Mouse (Mus musculus): ENCODE results near the gene Mgea5. TPM values are rescaled to one million over a fixed set of nuclear protein-coding genes. Genes with fewer than 3 reads are reported as not detected.

Mgea5 gene
- total and polyA plus RNA-seq, 3 experiments: 54.4 to 67.0 TPM; not detected in 1

GRCm38 (mm10) chr19:45747028-45747867, 36.4 kb downstream of the Mgea5 start:
- H3K4me3 ChIP-seq (ENCODE audit: control insufficient read depth in 1 of 2, insufficient read depth in 1 of 2, low read depth in 2 of 2, low read length in 2 of 2): no peak overlapping the region
- H3K4me1 ChIP-seq (ENCODE audit: control insufficient read depth in 1 of 2, insufficient read depth in 2 of 2, low read length in 2 of 2): peaks cover 0 to 8% of the 10 kb centered on the region in 2 experiments; a peak in 2 of 4 replicates
- peaks cover 17% of the 10 kb centered on the region for H3K79me2 ChIP-seq (ENCODE audit: control insufficient read depth, insufficient read depth, low read length, poor library complexity)
- TF ChIP-seq ZNF384 (IDR thresholded peaks at IDR 0.05; ENCODE audit: low read depth, low read length): 0 out of 2 replicates have a peak, but pooled peaks have one; percentile 25
- TF ChIP-seq ZKSCAN1 (IDR thresholded peaks at IDR 0.05; ENCODE audit: low read depth, low read length): no peak
- 0 out of 2 replicates have a peak, but pooled peaks have one; percentile 12 for TF ChIP-seq BHLHE40 (IDR thresholded peaks at IDR 0.05; ENCODE audit: borderline replicate concordance, low read depth, low read length)
- peak; percentile 89 for TF ChIP-seq SMC3 (IDR thresholded peaks at IDR 0.05; ENCODE audit: low read depth, low read length)
- no peak for TF ChIP-seq USF1 (IDR thresholded peaks at IDR 0.05; ENCODE audit: low read depth, low read length)
- peak; percentile 46; the same call in 1 of the 2 replicates for TF ChIP-seq MAX (IDR thresholded peaks at IDR 0.05; ENCODE audit: low read length)
- TF ChIP-seq HCFC1 (IDR thresholded peaks at IDR 0.05; ENCODE audit: low read depth, low read length): 0 out of 2 replicates have a peak, but pooled peaks have one; percentile 44
- TF ChIP-seq MEF2A (IDR thresholded peaks at IDR 0.05; ENCODE audit: extremely low read depth, insufficient replicate concordance, low read depth, low read length, poor library complexity, severe bottlenecking): no peak
- TF ChIP-seq ZC3H11A (IDR thresholded peaks at IDR 0.05; ENCODE audit: low read depth, low read length): peak; percentile 80; the same call in 1 of the 2 replicates
- peak in 1 of 2 experiments; percentile 46; a peak in 2 of 4 replicates for TF ChIP-seq POLR2A (IDR thresholded peaks at IDR 0.05; ENCODE audit: control insufficient read depth in 1 of 2, insufficient read depth in 1 of 2, low read depth in 1 of 2, low read length in 2 of 2, poor library complexity in 1 of 2)
- no peak for TF ChIP-seq NRF1 (IDR thresholded peaks at IDR 0.05; ENCODE audit: insufficient read depth, low read depth, low read length, poor library complexity, severe bottlenecking)
- TF ChIP-seq ETS1 (IDR thresholded peaks at IDR 0.05; ENCODE audit: low read depth, low read length): no peak
- peak; percentile 88 to 97 (median 91) for TF ChIP-seq CTCF (IDR thresholded peaks at IDR 0.05 in 2 of 3, conservative IDR thresholded peaks at IDR 0.05 in 1 of 3; ENCODE audit: control insufficient read depth in 1 of 3, insufficient read depth in 1 of 3, low read depth in 2 of 3, low read length in 3 of 3, poor library complexity in 1 of 3, severe bottlenecking in 1 of 3)
- no peak for TF ChIP-seq CHD2 (IDR thresholded peaks at IDR 0.05; ENCODE audit: low read length)
- peak; percentile 37; the same call in 1 of the 2 replicates for TF ChIP-seq TBP (IDR thresholded peaks at IDR 0.05; ENCODE audit: low read depth, low read length)
- no peak for TF ChIP-seq EP300 (IDR thresholded peaks at IDR 0.05; ENCODE audit: low read depth in 1 of 2, low read length in 2 of 2)
- TF ChIP-seq E2F4 (IDR thresholded peaks at IDR 0.05; ENCODE audit: borderline replicate concordance, low read depth, low read length): no peak; the same call in 1 of the 2 replicates
- TF ChIP-seq MXI1 (IDR thresholded peaks at IDR 0.05; ENCODE audit: low read depth, low read length): peak; percentile 36; the same call in 1 of the 2 replicates
- TF ChIP-seq GABPA (IDR thresholded peaks at IDR 0.05; ENCODE audit: low read depth, low read length): no peak
- TF ChIP-seq JUND (IDR thresholded peaks at IDR 0.05; ENCODE audit: low read depth, low read length): no peak
- peak; percentile 29; the same call in 1 of the 2 replicates for TF ChIP-seq KAT2A (conservative IDR thresholded peaks at IDR 0.05; ENCODE audit: low read depth, low read length)
- TF ChIP-seq GATA1 (IDR thresholded peaks at IDR 0.05; ENCODE audit: low read depth, low read length): no peak
- 0 out of 2 replicates have a peak, but pooled peaks have one; percentile 78 for TF ChIP-seq POLR2AphosphoS2 (IDR thresholded peaks at IDR 0.05; ENCODE audit: low read length)
- TF ChIP-seq ZMIZ1 (IDR thresholded peaks at IDR 0.05; ENCODE audit: low read depth, low read length): 0 out of 2 replicates have a peak, but pooled peaks have one; percentile 47
- TF ChIP-seq UBTF (IDR thresholded peaks at IDR 0.05; ENCODE audit: borderline replicate concordance, insufficient read depth, low read depth, low read length): no peak
- TF ChIP-seq MAZ (IDR thresholded peaks at IDR 0.05; ENCODE audit: low read depth, low read length): 0 out of 2 replicates have a peak, but pooled peaks have one; percentile 41
- TF ChIP-seq MAFK (IDR thresholded peaks at IDR 0.05; ENCODE audit: borderline replicate concordance, low read depth, low read length): no peak
- 0 out of 4 replicates have a peak, but pooled peaks of 1 of the 2 experiments have one; percentile 5 for TF ChIP-seq USF2 (IDR thresholded peaks at IDR 0.05; ENCODE audit: borderline replicate concordance in 1 of 2, insufficient read depth in 1 of 2, low read depth in 1 of 2, low read length in 2 of 2)
- TF ChIP-seq MYC (IDR thresholded peaks at IDR 0.05; ENCODE audit: low read depth, low read length): 0 out of 2 replicates have a peak, but pooled peaks have one; percentile 24
- TF ChIP-seq ELF1 (IDR thresholded peaks at IDR 0.05; ENCODE audit: low read depth, low read length): no peak
- no peak for TF ChIP-seq RCOR1 (IDR thresholded peaks at IDR 0.05; ENCODE audit: low read depth, low read length)
- peak; percentile 79 for TF ChIP-seq RAD21 (IDR thresholded peaks at IDR 0.05; ENCODE audit: low read depth, low read length)
- no peak for TF ChIP-seq CHD1 (IDR thresholded peaks at IDR 0.05; ENCODE audit: low read depth, low read length)
- TF ChIP-seq NELFE (IDR thresholded peaks at IDR 0.05; ENCODE audit: low read depth, low read length): peak; percentile 22; the same call in 1 of the 2 replicates

More at GRCm38 (mm10) chr19:45747028-45747867, 36.4 kb downstream of the Mgea5 start:
- Histone ChIP-seq H3K27ac (ENCODE audit: control insufficient read depth, low read depth, low read length) (no peak overlapping the region), H3K9me3 (replicated peaks; ENCODE audit: insufficient read depth, low read length) (no peaks in the 10 kb centered on the region), H3K27me3 (ENCODE audit: control insufficient read depth in 1 of 2, insufficient read depth in 2 of 2, low read length in 2 of 2) (no peaks in the 10 kb centered on the region), H3K36me3 (ENCODE audit: control insufficient read depth in 1 of 2, insufficient read depth in 2 of 2, low read length in 2 of 2) (peaks cover 9 to 11% of the 10 kb centered on the region in 2 experiments; a peak in 3 of 4 replicates), H3K9ac (ENCODE audit: control insufficient read depth, low read depth, low read length, poor library complexity, severe bottlenecking) (0 out of 2 replicates have a peak overlapping the region, but pooled peaks have one; percentile 11)
- peak; percentile 96 for DNase-seq (ENCODE audit: low read depth, low spot score)

Data from MEL (cell line).